10 mouse cellular contexts compared by ENCODE assay signal in genomic region chr2:37338497-37339187, GRCm38 (mm10). TPM values are rescaled to one million over a fixed set of nuclear protein-coding genes. Genes with fewer than 3 reads are reported as not detected.
DNase-seq lines count a peak whose midpoint lies in the region; ATAC-seq and TF ChIP-seq lines count a peak whose summit lies in the region.
"Had no signal": no experiment of that assay in that cellular context is flagged by ENCODE, and none has a peak within 500 bp of the region (broad histone marks: within the 10 kb centered on the region; RNA-seq: fewer than 3 reads in every experiment).

No protein-coding gene starts in this region.

- H3K27ac ChIP-seq in spleen, adult 2 months (ENCODE audit: insufficient read depth, low read length), result no peak overlapping the region
- H3K27ac ChIP-seq in hindbrain, postnatal 0 days, result no peak overlapping the region
- no peak overlapping the region for H3K27ac ChIP-seq in lung, embryonic 16.5 days (ENCODE audit: low read length)

- TF ChIP-seq CTCF in spleen, adult 2 months (IDR thresholded peaks at IDR 0.05; ENCODE audit: extremely low read depth, insufficient read depth, insufficient read length, insufficient replicate concordance), result peak; percentile 37; the same call in 1 of the 2 replicates
- peak; percentile 81 for TF ChIP-seq CTCF in hindbrain, postnatal 0 days (IDR thresholded peaks at IDR 0.05; ENCODE audit: low read depth)

- H3K9me3 ChIP-seq in hindbrain, postnatal 0 days (ENCODE audit: low read length), result no peaks in the 10 kb centered on the region
- H3K9me3 ChIP-seq in lung, embryonic 16.5 days (ENCODE audit: control insufficient read depth, low read length), result no peaks in the 10 kb centered on the region

- no peaks in the 10 kb centered on the region for H3K27me3 ChIP-seq in spleen, adult 2 months (ENCODE audit: control insufficient read depth, insufficient read depth, low read length)
- H3K27me3 ChIP-seq in hindbrain, postnatal 0 days (ENCODE audit: insufficient read depth, low read length), result no peaks in the 10 kb centered on the region
- H3K27me3 ChIP-seq in lung, embryonic 16.5 days (ENCODE audit: control insufficient read depth, insufficient read depth, low read depth, low read length), result no peaks in the 10 kb centered on the region

- TF ChIP-seq POLR2A in spleen, adult 2 months (IDR thresholded peaks at IDR 0.05; ENCODE audit: low read depth, low read length), result no peak

- no peaks in the 10 kb centered on the region for H3K4me1 ChIP-seq in spleen, adult 2 months (ENCODE audit: control insufficient read depth, insufficient read depth, insufficient read length)
- no peaks in the 10 kb centered on the region for H3K4me1 ChIP-seq in hindbrain, postnatal 0 days (ENCODE audit: insufficient read depth, low read length)
- no peaks in the 10 kb centered on the region for H3K4me1 ChIP-seq in lung, embryonic 16.5 days (replicated peaks; ENCODE audit: control insufficient read depth, insufficient read depth, low read length)

- H3K9ac ChIP-seq in hindbrain, postnatal 0 days (replicated peaks; ENCODE audit: low read length), result no peak overlapping the region
- H3K9ac ChIP-seq in lung, embryonic 16.5 days (ENCODE audit: low read length), result no peak overlapping the region

- no peak overlapping the region for H3K4me3 ChIP-seq in spleen, adult 2 months (ENCODE audit: extremely low read depth, insufficient read depth, insufficient read length)
- no peak overlapping the region for H3K4me3 ChIP-seq in hindbrain, postnatal 0 days (ENCODE audit: low read length)
- H3K4me3 ChIP-seq in lung, embryonic 16.5 days (ENCODE audit: low read length), result no peak overlapping the region

- no peaks in the 10 kb centered on the region for H3K36me3 ChIP-seq in spleen, adult 2 months (ENCODE audit: control insufficient read depth, insufficient read depth, low read length)
- no peaks in the 10 kb centered on the region for H3K36me3 ChIP-seq in hindbrain, postnatal 0 days (ENCODE audit: insufficient read depth, low read length)
- no peaks in the 10 kb centered on the region for H3K36me3 ChIP-seq in lung, embryonic 16.5 days (ENCODE audit: control insufficient read depth, insufficient read depth, low read length)

- no peak overlapping the region for H3K4me2 ChIP-seq in hindbrain, postnatal 0 days (ENCODE audit: low read depth, low read length)
- H3K4me2 ChIP-seq in lung, embryonic 16.5 days (ENCODE audit: low read depth, low read length), result no peak overlapping the region

- peak; percentile 69; the same call in 1 of the 2 replicates for ATAC-seq in hindbrain, postnatal 0 days
- ATAC-seq in lung, embryonic 16.5 days (ENCODE audit: low read depth), result 0 out of 2 replicates have a peak, but pooled peaks have one; percentile 23

- 58% methylated on average over 10 of the region's 10 CpGs for WGBS in spleen, adult 2 months
- WGBS in hindbrain, postnatal 0 days, result 57% methylated on average over 10 of the region's 10 CpGs
- WGBS in lung, embryonic 16.5 days, result 50% methylated on average over 10 of the region's 10 CpGs

- DNase-seq in cerebellum, adult 18-20 months, result peak; percentile 44 to 56
- no peak for DNase-seq in cerebellum, adult 9-11 months
- DNase-seq in spleen, adult 2 months (ENCODE audit: low read depth in 1 of 2, low spot score in 2 of 2), result peak in 1 of 2 experiments; percentile 11
- DNase-seq in spleen, postnatal 4 days (ENCODE audit: low spot score in 2 of 2), result no peak
- peak; percentile 36 to 75 for DNase-seq in cerebellum, postnatal 25 days
- DNase-seq in hindbrain, postnatal 0 days (ENCODE audit: low spot score), result peak; percentile 75
- peak; percentile 56 to 76 for DNase-seq in right cerebral cortex, adult 2 months (ENCODE audit: low spot score in 2 of 2)

RNA-seq across cellular contexts. Expression of gene Olfr368, which starts 12.3 kb away (rescaled TPM):
- polyA plus RNA-seq in spleen, adult 2 months (2012; rRNA removed), result not detected in 2 replicates
- not detected in 2 replicates for total RNA-seq in hindbrain, postnatal 0 days (2014; rRNA removed)
- polyA plus RNA-seq in hindbrain, postnatal 0 days (2015; fragmentation: Nextera tagmentation; extraction: Ambion mirVana), result not detected in 2 replicates
- not detected in 2 replicates for polyA plus RNA-seq in lung, embryonic 16.5 days (2015; fragmentation: Nextera tagmentation; extraction: Ambion mirVana)
- polyA plus RNA-seq: large intestine, adult 2 months; stomach, embryonic 14.5 days had no signal

RNA-seq across cellular contexts. Expression of gene Pdcl, which starts 20.5 kb away (rescaled TPM):
- 4.5 and 4.6 TPM in 2 replicates for polyA plus RNA-seq in spleen, adult 2 months (2012; rRNA removed)
- total RNA-seq in hindbrain, postnatal 0 days (2014; rRNA removed), result 33.5 and 35.9 TPM in 2 replicates
- polyA plus RNA-seq in hindbrain, postnatal 0 days (2015; fragmentation: Nextera tagmentation; extraction: Ambion mirVana), result 39.9 and 41.1 TPM in 2 replicates
- 52.0 and 55.0 TPM in 2 replicates for polyA plus RNA-seq in lung, embryonic 16.5 days (2015; fragmentation: Nextera tagmentation; extraction: Ambion mirVana)

Comparison
In these comparisons a context has a peak if more than half of its experiments do, and no peak if none do; other contexts are left out.
1. DNase-seq: peak in cerebellum, adult 18-20 months (2 of 2), cerebellum, postnatal 25 days (2 of 2), hindbrain, postnatal 0 days (single experiment) and right cerebral cortex, adult 2 months (2 of 2); none in cerebellum, adult 9-11 months (single experiment) and spleen, postnatal 4 days (0 of 2).